Mouse (Mus musculus): ENCODE data around the gene Baiap2. TPM values are rescaled to one million over a fixed set of nuclear protein-coding genes. Genes with fewer than 3 reads are reported as not detected.
A peak's percentile ranks its signal among the peaks of the same experiment; 100 is the strongest.

Baiap2 gene
- polyA plus RNA-seq, 1 experiment from 2014 or later, result 36.5 TPM

DNA sequence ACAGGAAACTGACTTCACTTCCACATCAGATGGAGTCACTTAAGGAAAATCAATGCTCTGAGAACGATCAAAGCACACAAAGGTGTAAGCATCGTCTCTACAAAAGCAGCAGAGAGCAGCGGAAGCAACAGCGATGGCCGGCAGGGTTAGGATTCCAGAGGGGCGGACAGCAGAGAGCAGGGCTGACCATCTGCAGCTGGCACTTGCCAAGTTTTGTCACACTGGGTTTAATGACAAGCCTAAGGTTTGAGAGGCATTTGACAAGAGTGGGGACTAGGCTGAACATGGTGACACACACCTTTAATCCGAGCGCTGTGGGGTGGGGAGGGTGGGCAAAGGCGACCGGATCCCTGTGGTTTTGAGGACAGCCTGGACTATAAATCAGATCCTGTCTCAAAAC lies 10.8 kb upstream of the Baiap2 start:
- no peak for ATAC-seq
- Histone ChIP-seq H3K27me3 (replicated peaks; ENCODE audit: control insufficient read depth, insufficient read depth, low read length) (no peaks in the 10 kb centered on the region), H3K4me3 (replicated peaks; ENCODE audit: low read length) (no peak overlapping the region), H3K27ac (ENCODE audit: low read length) (no peak overlapping the region), H3K4me2 (ENCODE audit: low read length) (no peak overlapping the region), H3K36me3 (ENCODE audit: control insufficient read depth, insufficient read depth) (no peaks in the 10 kb centered on the region), H3K9ac (replicated peaks; ENCODE audit: low read depth, low read length) (no peak overlapping the region), H3K9me3 (ENCODE audit: control insufficient read depth, low read length) (0 out of 2 replicates have a peak, but pooled peaks cover 2% of the 10 kb centered on the region), H3K4me1 (replicated peaks; ENCODE audit: control insufficient read depth, insufficient read depth, low read length) (peaks cover 23% of the 10 kb centered on the region)
- 84% methylated on average over 10 of the region's 10 CpGs for WGBS

DNA sequence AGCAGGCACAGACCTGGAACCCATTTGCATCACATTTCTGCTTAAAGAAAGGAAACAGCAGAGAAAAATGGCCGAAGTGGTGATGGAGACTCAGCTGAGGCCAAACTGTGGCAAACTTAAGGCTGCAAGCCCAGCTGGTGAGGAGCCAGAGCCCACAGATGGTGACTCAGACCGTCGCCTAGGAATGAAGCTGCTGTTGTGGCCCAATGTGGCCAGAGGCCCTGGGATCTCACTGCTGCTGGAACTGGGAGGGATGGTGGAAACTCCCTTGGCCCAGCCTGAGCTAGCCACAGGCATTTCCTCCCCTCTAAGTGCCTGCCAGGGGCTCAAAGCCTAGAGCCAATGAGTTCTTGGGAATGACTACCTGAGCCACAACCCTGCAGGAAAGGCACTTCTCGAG lies 9.4 kb upstream of the Baiap2 start:
- WGBS, result 63% methylated on average over 4 of the region's 4 CpGs
- Histone ChIP-seq H3K4me3 (replicated peaks; ENCODE audit: low read length) (no peak overlapping the region), H3K9ac (replicated peaks; ENCODE audit: low read depth, low read length) (no peak overlapping the region), H3K4me1 (replicated peaks; ENCODE audit: control insufficient read depth, insufficient read depth, low read length) (peaks cover 34% of the 10 kb centered on the region), H3K9me3 (ENCODE audit: control insufficient read depth, low read length) (0 out of 2 replicates have a peak, but pooled peaks cover 2% of the 10 kb centered on the region), H3K27ac (ENCODE audit: low read length) (no peak overlapping the region), H3K36me3 (ENCODE audit: control insufficient read depth, insufficient read depth) (no peaks in the 10 kb centered on the region), H3K27me3 (replicated peaks; ENCODE audit: control insufficient read depth, insufficient read depth, low read length) (no peaks in the 10 kb centered on the region), H3K4me2 (ENCODE audit: low read length) (no peak overlapping the region)
- ATAC-seq, result no peak

GRCm38 (mm10) chr11:119933819-119934583 lies 8.6 kb upstream of the Baiap2 start:
- Histone ChIP-seq H3K4me1 (replicated peaks; ENCODE audit: control insufficient read depth, insufficient read depth, low read length) (peaks cover 43% of the 10 kb centered on the region), H3K27ac (ENCODE audit: low read length) (peak overlapping the region; percentile 70), H3K4me3 (replicated peaks; ENCODE audit: low read length) (no peak overlapping the region), H3K36me3 (ENCODE audit: control insufficient read depth, insufficient read depth) (no peaks in the 10 kb centered on the region), H3K4me2 (ENCODE audit: low read length) (no peak overlapping the region), H3K9me3 (ENCODE audit: control insufficient read depth, low read length) (0 out of 2 replicates have a peak, but pooled peaks cover 2% of the 10 kb centered on the region), H3K9ac (replicated peaks; ENCODE audit: low read depth, low read length) (no peak overlapping the region), H3K27me3 (replicated peaks; ENCODE audit: control insufficient read depth, insufficient read depth, low read length) (no peaks in the 10 kb centered on the region)
- ATAC-seq, result no peak
- WGBS, result 82% methylated on average over 8 of the region's 8 CpGs

DNA sequence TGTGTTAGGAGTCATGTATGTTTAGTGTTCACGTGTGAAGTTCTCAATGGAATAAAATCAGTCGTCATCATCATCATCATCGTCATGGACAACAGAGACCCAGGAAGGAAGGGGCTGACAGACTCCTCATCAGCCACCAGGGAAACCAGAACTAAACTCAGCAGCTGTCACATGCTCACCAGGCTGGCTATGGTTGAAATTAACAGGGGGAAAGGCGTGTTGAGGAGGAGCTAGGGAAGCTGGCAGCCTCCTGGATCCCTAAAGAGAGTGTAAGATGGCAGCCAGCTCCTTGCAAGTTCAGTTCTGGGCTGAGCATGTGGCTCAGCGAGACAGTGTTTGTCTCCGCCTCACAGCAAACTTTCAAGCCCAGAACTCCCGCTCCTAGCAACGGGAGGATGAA lies 7.8 kb upstream of the Baiap2 start:
- Histone ChIP-seq H3K36me3 (ENCODE audit: control insufficient read depth, insufficient read depth) (no peaks in the 10 kb centered on the region), H3K9me3 (ENCODE audit: control insufficient read depth, low read length) (0 out of 2 replicates have a peak, but pooled peaks cover 2% of the 10 kb centered on the region), H3K4me2 (ENCODE audit: low read length) (no peak overlapping the region), H3K4me1 (replicated peaks; ENCODE audit: control insufficient read depth, insufficient read depth, low read length) (peaks cover 51% of the 10 kb centered on the region), H3K27ac (ENCODE audit: low read length) (peak overlapping the region; percentile 70), H3K27me3 (replicated peaks; ENCODE audit: control insufficient read depth, insufficient read depth, low read length) (no peaks in the 10 kb centered on the region), H3K9ac (replicated peaks; ENCODE audit: low read depth, low read length) (no peak overlapping the region), H3K4me3 (replicated peaks; ENCODE audit: low read length) (no peak overlapping the region)
- peak; percentile 45 for ATAC-seq
- 67% methylated on average over 8 of the region's 8 CpGs for WGBS

GRCm38 (mm10) chr11:119935457-119935856 lies 7.1 kb upstream of the Baiap2 start:
- Histone ChIP-seq H3K27ac (ENCODE audit: low read length) (peak overlapping the region; percentile 85), H3K27me3 (replicated peaks; ENCODE audit: control insufficient read depth, insufficient read depth, low read length) (no peaks in the 10 kb centered on the region), H3K4me3 (replicated peaks; ENCODE audit: low read length) (no peak overlapping the region), H3K36me3 (ENCODE audit: control insufficient read depth, insufficient read depth) (no peaks in the 10 kb centered on the region), H3K9ac (replicated peaks; ENCODE audit: low read depth, low read length) (peak overlapping the region; percentile 17; the same call in 1 of the 2 replicates), H3K9me3 (ENCODE audit: control insufficient read depth, low read length) (0 out of 2 replicates have a peak, but pooled peaks cover 2% of the 10 kb centered on the region), H3K4me2 (ENCODE audit: low read length) (no peak overlapping the region), H3K4me1 (replicated peaks; ENCODE audit: control insufficient read depth, insufficient read depth, low read length) (peaks cover 57% of the 10 kb centered on the region)
- ATAC-seq, result no peak
- 17% methylated on average over 6 of the region's 6 CpGs for WGBS

DNA sequence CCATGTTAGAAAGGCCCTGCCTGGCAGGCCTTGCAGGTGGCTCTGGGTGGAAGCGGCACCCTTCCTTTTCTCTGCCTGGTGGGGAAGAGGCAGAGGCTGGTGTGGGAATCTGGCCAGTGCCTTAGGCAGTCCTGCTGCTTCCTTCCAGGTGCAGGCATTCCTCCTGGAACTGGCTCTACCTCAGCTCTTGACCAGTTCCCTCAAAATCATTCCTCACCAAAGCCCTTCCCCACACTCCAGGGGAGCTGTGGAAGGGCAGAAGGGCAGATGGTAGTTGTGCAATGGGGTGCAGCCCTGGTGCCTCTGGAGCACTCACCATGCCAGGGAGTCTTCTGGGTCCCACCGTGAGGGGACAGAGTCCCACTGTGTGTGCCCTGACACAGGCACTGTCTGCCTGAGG lies 6.1 kb upstream of the Baiap2 start:
- ATAC-seq, result no peak
- Histone ChIP-seq H3K4me3 (replicated peaks; ENCODE audit: low read length) (no peak overlapping the region), H3K27ac (ENCODE audit: low read length) (peak overlapping the region; percentile 85), H3K4me2 (ENCODE audit: low read length) (peak overlapping the region; percentile 16), H3K9ac (replicated peaks; ENCODE audit: low read depth, low read length) (no peak overlapping the region), H3K4me1 (replicated peaks; ENCODE audit: control insufficient read depth, insufficient read depth, low read length) (peaks cover 67% of the 10 kb centered on the region), H3K27me3 (replicated peaks; ENCODE audit: control insufficient read depth, insufficient read depth, low read length) (no peaks in the 10 kb centered on the region), H3K9me3 (ENCODE audit: control insufficient read depth, low read length) (no peaks in the 10 kb centered on the region), H3K36me3 (ENCODE audit: control insufficient read depth, insufficient read depth) (no peaks in the 10 kb centered on the region)
- 67% methylated on average over 2 of the region's 2 CpGs for WGBS

DNA sequence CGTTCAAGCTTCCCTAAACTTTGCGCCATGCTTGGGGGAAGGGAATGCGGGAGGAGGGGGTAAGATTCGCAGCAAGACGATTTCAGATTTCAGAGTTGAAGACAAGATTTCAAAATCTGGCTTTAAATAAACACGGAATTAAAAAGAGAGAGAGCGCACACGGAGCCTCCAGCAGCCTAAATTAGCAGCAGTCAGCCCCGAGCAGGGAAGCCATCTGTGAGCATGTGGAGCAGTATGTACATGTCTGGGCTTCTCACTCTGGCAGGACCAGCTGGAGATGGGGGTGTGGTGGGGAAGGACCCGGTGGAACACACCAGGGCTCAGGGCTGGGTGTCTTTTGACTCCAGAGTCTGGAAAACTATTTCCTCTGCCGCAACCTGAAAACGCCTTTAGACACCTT lies 5.3 kb upstream of the Baiap2 start:
- Histone ChIP-seq H3K4me1 (replicated peaks; ENCODE audit: control insufficient read depth, insufficient read depth, low read length) (peaks cover 74% of the 10 kb centered on the region), H3K27ac (ENCODE audit: low read length) (peak overlapping the region; percentile 85), H3K27me3 (replicated peaks; ENCODE audit: control insufficient read depth, insufficient read depth, low read length) (no peaks in the 10 kb centered on the region), H3K9ac (replicated peaks; ENCODE audit: low read depth, low read length) (no peak overlapping the region), H3K9me3 (ENCODE audit: control insufficient read depth, low read length) (no peaks in the 10 kb centered on the region), H3K36me3 (ENCODE audit: control insufficient read depth, insufficient read depth) (no peaks in the 10 kb centered on the region), H3K4me2 (ENCODE audit: low read length) (peak overlapping the region; percentile 21), H3K4me3 (replicated peaks; ENCODE audit: low read length) (no peak overlapping the region)
- ATAC-seq, result peak; percentile 60
- 47% methylated on average over 12 of the region's 12 CpGs for WGBS

- Histone ChIP-seq H3K27ac (ENCODE audit: low read length) (peak overlapping the region; percentile 85), H3K27me3 (replicated peaks; ENCODE audit: control insufficient read depth, insufficient read depth, low read length) (no peaks in the 10 kb centered on the region), H3K9me3 (ENCODE audit: control insufficient read depth, low read length) (no peaks in the 10 kb centered on the region), H3K4me1 (replicated peaks; ENCODE audit: control insufficient read depth, insufficient read depth, low read length) (peaks cover 74% of the 10 kb centered on the region), H3K4me3 (replicated peaks; ENCODE audit: low read length) (no peak overlapping the region), H3K36me3 (ENCODE audit: control insufficient read depth, insufficient read depth) (no peaks in the 10 kb centered on the region), H3K4me2 (ENCODE audit: low read length) (peak overlapping the region; percentile 21), H3K9ac (replicated peaks; ENCODE audit: low read depth, low read length) (peak overlapping the region; percentile 35; the same call in 1 of the 2 replicates)
- 61% methylated on average over 19 of the region's 19 CpGs for WGBS
- no peak for ATAC-seq
These were observed 4.6 kb upstream of the Baiap2 start for GRCm38 (mm10) chr11:119937772-119938502.

DNA sequence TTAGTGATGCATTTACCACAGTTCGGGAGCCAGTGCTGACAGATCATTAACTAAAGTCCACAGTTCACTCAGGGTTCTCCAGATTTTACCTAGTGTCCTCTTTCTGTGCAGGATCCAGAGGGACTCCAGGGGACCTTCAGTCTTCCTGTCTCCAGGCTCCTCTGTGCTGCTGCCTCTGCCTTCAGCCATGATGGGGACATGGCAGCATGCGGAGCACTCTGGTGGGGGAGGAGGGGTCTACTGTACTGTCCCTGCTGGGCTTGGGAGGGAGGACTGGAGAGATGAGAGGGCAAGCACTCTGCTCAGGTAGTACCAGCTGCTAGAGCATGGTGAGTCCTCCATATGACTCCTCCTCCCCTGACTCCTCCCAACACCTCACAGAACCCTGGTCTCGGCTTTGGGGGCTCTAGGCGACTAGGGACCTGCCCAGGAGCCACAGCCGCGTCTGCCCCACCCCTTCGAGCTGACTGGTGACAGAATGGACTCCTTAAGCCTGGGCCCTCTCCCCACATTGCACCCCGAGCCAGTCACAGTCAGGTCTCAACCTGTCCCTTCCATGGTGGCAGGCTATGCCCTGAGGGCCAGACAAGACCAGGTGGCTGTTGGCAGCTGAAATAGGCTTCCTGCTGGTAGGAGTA lies 3.4 kb upstream of the Baiap2 start:
- Histone ChIP-seq H3K4me1 (replicated peaks; ENCODE audit: control insufficient read depth, insufficient read depth, low read length) (peaks cover 83% of the 10 kb centered on the region), H3K4me3 (replicated peaks; ENCODE audit: low read length) (no peak overlapping the region), H3K4me2 (ENCODE audit: low read length) (peak overlapping the region; percentile 75), H3K36me3 (ENCODE audit: control insufficient read depth, insufficient read depth) (no peaks in the 10 kb centered on the region), H3K9me3 (ENCODE audit: control insufficient read depth, low read length) (no peaks in the 10 kb centered on the region), H3K27me3 (replicated peaks; ENCODE audit: control insufficient read depth, insufficient read depth, low read length) (no peaks in the 10 kb centered on the region), H3K27ac (ENCODE audit: low read length) (peak overlapping the region; percentile 92), H3K9ac (replicated peaks; ENCODE audit: low read depth, low read length) (no peak overlapping the region; the same call in 1 of the 2 replicates)
- WGBS, result 45% methylated on average over 8 of the region's 8 CpGs
- no peak for ATAC-seq
